Mouse (Mus musculus) midbrain, postnatal 0 days (tissue): ENCODE data around the gene Calr3. TPM values are rescaled to one million over a fixed set of nuclear protein-coding genes. Genes with fewer than 3 reads are reported as not detected.
A peak's percentile ranks its signal among the peaks of the same experiment; 100 is the strongest.

Experiments used
- ATAC-seq: fragments of 200-750 bp; cut with Nextera tagmentation; 2 replicates; pipeline ENCODE4 v1.8.0; 2017; ENCODE audit warnings: moderate number of reproducible peaks, mild to moderate bottlenecking, moderate TSS enrichment, moderate library complexity; ENCODE audit not compliant: low FRiP score
- DNase-seq: peaks from one replicate; pipeline ENCODE4 v3.0.0-alpha.2; 2015; ENCODE audit warnings: low spot score
- H3K27ac ChIP-seq: fragments of 300-500 bp; sonication (generic); 2 replicates; pipeline ENCODE4 v1.5.1; 2014; ENCODE audit warnings: low read depth, mild to moderate bottlenecking, low read length, mixed read lengths
- H3K27me3 ChIP-seq: fragments of 300-500 bp; sonication (generic); 2 replicates; pipeline ENCODE4 v1.6.1; 2014; ENCODE audit warnings: low read length, control low read depth, mixed read lengths; ENCODE audit not compliant: insufficient read depth
- H3K36me3 ChIP-seq: fragments of 300-500 bp; sonication (generic); 2 replicates; pipeline ENCODE4 v1.6.1; 2014; ENCODE audit warnings: low read length, control low read depth, mixed read lengths; ENCODE audit not compliant: insufficient read depth
- H3K4me1 ChIP-seq: fragments of 300-500 bp; sonication (generic); 2 replicates; pipeline ENCODE4 v1.6.1; 2014; ENCODE audit warnings: mild to moderate bottlenecking, control low read depth, antibody characterized with exemption, low read length, mixed read lengths; ENCODE audit not compliant: insufficient read depth
- H3K4me2 ChIP-seq: fragments of 300-500 bp; sonication (generic); 2 replicates; pipeline ENCODE4 v1.6.1; 2014; ENCODE audit warnings: low read depth, mild to moderate bottlenecking, low read length, mixed read lengths; ENCODE audit not compliant: poor library complexity, severe bottlenecking
- H3K4me3 ChIP-seq: fragments of 300-500 bp; sonication (generic); 2 replicates; pipeline ENCODE4 v1.5.1; 2014; ENCODE audit warnings: low read depth, mild to moderate bottlenecking, low read length, moderate library complexity
- H3K9ac ChIP-seq: fragments of 300-500 bp; sonication (generic); replicated peaks from 2 replicates; pipeline ENCODE4 v1.6.1; 2014; ENCODE audit warnings: mild to moderate bottlenecking, low read length, moderate library complexity, mixed read lengths; ENCODE audit not compliant: poor library complexity, severe bottlenecking
- H3K9me3 ChIP-seq: fragments of 300-500 bp; sonication (generic); 2 replicates; pipeline ENCODE4 v1.6.1; 2016; ENCODE audit warnings: low read length, control low read depth
- CTCF ChIP-seq: IDR thresholded peaks from 2 replicates; pipeline ENCODE4 v1.5.1; 2016; ENCODE audit warnings: antibody characterized with exemption, mild to moderate bottlenecking
- WGBS: fragments of 180-500 bp; shearing (Covaris S2); extraction: QIAGEN DNeasy Blood & Tissue Kit; methylation state at CpG from one replicate; pipeline ENCODE4 v1.1.7; 2014; 5-methylcytosine and 5-hydroxymethylcytosine counted together
- polyA plus RNA-seq: library from polyadenylated mRNA; unstranded; fragments of >200 nt; fragmentation: Nextera tagmentation; extraction: Ambion mirVana; gene quantifications from 2 replicates; pipeline ENCODE4 v1.2.1, GENCODE M21; 2015
- total RNA-seq: library from RNA; depleted of rRNA; stranded (reverse); fragments of >200 nt; gene quantifications from 2 replicates; pipeline ENCODE4 v1.2.3, GENCODE M21; 2014

The Calr3 gene
- total and polyA plus RNA-seq, 2 experiments from 2014 or later = 0.77 to 1.0 TPM

DNA sequence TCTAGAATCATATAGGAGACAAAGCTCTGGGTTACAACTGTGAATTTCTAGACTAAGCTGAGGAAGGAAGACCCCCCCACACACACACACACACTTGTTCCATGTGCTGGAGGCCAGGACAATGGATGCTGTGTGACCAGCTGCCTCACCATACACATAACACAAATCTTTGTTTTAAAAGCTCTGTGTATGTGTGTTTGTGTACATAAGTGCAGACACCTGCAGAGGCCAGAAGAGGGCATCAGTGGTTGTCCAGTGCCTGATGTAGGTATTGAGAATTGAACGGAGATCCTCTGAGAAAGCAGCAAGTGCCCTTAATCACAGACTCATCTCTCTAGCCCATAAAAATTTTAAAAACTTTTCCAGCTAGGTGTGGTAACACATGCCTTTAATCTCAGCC, 20.7 kb downstream of the Calr3 start:
- Histone ChIP-seq H3K4me1 (peaks cover 9% of the 10 kb centered on the region; the same call in 1 of the 2 replicates), H3K4me3 (no peak overlapping the region), H3K27me3 (no peaks in the 10 kb centered on the region), H3K9me3 (no peaks in the 10 kb centered on the region), H3K9ac (no peak overlapping the region), H3K27ac (no peak overlapping the region), H3K4me2 (no peak overlapping the region), H3K36me3 (peaks cover 3% of the 10 kb centered on the region; the same call in 1 of the 2 replicates)
- peak; percentile 58 for TF ChIP-seq CTCF
- WGBS = 53% methylated on average over 1 of the region's 1 CpGs
- ATAC-seq (no peak), DNase-seq (no peak)

DNA sequence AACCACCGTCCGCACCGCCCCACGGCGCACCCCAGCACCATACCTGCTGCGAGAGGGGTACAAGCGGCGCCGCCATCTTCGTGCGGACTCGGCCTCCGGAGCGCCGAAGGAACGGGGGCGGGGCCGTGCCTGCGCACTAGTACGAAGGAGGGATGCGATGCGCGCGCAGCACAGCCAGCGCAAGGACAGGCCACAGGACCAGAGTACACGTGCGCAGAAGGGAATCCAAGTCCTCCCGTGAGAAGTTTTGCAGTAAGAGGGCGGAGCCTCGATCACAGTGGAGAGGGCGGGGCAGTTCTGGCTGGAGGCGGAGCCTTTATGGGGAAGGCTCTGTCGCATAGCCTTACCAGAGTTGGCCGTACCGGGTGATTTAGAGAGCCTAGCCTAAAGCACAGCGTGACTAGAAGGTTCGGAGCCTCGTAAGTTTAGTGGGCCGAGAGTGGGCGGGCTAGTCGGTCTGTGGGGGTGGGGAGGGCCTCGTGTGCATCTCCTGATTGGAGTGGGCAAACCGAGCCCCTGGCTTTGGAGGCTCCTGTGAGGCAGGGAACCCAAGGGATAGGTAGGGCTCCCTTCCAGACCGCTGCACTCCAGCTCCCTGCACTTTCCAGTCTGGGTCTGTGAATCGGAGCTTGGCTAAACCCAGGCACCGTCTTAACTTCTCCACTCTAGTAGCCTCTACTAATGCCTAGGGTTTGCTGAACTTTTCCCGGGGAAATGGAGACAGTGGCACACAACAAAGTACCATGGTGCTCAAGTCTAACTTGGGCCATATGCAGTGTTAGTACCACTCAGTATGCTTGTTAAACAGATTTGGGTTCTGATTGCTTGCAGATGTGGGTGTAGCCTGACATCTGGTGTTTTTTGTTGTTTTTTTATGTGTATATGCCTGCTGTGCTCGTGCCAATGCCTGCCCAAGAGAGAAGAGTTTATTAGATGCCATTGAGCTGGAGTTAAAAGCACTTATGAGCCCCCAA, 22.0 kb downstream of the Calr3 start, which contains the start of gene Eps15l1:
Eps15l1 (minus strand) TSS at position 99 of the 974 bp plus-strand sequence.
- DNase-seq = peak; percentile 99
- peak; percentile 97 for ATAC-seq
- WGBS = under 1% methylated on average over 48 of the region's 48 CpGs
- Histone ChIP-seq H3K4me1 (peaks cover 12% of the 10 kb centered on the region), H3K4me3 (peak within 1 kb of the TSS; percentile 82), H3K4me2 (peak within 1 kb of the TSS; percentile 71), H3K27me3 (no peaks in the 10 kb centered on the region), H3K9me3 (no peaks in the 10 kb centered on the region), H3K9ac (peak within 1 kb of the TSS; percentile 91), H3K36me3 (peaks cover 3% of the 10 kb centered on the region; the same call in 1 of the 2 replicates), H3K27ac (peak within 1 kb of the TSS; percentile 89)
- no peak for TF ChIP-seq CTCF

DNA sequence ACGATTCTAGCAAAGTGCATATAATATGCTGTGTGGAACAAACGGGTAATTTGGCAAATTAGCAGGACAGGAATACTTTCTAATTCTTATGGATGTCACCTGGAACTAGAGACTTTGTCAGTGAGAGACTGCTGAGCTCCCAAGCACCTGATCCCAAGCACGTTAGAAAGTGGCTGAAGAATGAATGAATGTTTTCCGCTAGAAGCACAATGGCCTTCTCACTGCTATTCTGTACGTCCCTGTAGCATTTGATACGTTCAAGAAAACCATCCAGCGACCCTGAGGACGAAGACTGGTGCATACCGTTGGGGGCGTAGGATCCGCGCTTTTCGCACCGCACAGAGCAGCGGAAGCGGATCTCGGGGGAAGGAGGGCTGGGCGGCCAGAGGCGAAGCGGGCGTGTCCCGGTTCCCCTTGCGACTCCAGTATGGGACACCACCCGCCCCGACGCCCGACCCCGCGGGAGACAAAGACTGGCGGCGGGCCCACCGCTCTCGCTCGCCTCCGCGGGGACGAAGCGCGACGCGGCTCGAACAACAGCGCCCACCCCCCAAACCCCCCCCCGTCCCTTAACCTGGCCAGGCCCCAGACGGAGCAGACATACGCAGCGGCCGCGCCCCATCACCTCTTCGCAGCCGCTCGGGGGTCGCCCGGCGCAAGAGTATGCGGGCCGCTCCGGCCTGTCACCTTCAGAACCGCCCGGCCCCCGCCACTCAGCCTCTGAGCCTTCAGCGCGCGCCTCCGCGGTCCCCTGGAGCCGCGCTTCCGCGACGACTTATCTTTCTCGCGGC, 22.9 kb downstream of the Calr3 start:
- peak; percentile 29; the same call in 1 of the 2 replicates for TF ChIP-seq CTCF
- Histone ChIP-seq H3K9ac (peak overlapping the region; percentile 91), H3K4me3 (peak overlapping the region; percentile 82), H3K9me3 (no peaks in the 10 kb centered on the region), H3K4me1 (peaks cover 12% of the 10 kb centered on the region), H3K4me2 (peak overlapping the region; percentile 71), H3K36me3 (peaks cover 6% of the 10 kb centered on the region; the same call in 1 of the 2 replicates), H3K27me3 (no peaks in the 10 kb centered on the region), H3K27ac (peak overlapping the region; percentile 89)
- WGBS = 1% methylated on average over 59 of the region's 73 CpGs
- peak; percentile 76 for ATAC-seq
- DNase-seq = peak; percentile 30

DNA sequence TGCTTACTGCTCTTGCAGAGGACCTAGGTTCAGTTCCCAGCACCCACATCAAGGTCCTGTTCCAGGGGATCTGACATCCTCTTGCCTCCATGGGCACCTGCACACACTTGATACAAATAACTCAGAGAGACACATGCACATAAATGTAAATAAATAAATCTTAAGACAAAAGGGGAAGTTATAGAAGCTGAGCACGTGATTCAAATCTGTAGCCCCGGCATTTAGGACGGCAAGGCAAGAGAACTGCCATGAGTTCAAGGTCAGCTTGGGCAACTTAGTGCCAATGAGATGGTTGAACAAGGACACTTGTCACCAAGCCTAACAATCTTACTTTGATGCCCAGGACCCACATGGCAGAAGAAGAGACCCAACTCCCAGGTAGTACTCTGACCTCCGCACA, 25.6 kb downstream of the Calr3 start:
- 94% methylated on average over 4 of the region's 4 CpGs for WGBS
- DNase-seq (no peak), ATAC-seq (no peak)
- H3K4me3 ChIP-seq = no peak overlapping the region
- no peak overlapping the region for H3K9ac ChIP-seq
- H3K4me1 ChIP-seq = peaks cover 15% of the 10 kb centered on the region
- H3K36me3 ChIP-seq = peaks cover 9% of the 10 kb centered on the region; the same call in 1 of the 2 replicates
- H3K9me3 ChIP-seq = no peaks in the 10 kb centered on the region
- no peak overlapping the region for H3K4me2 ChIP-seq
- no peak for TF ChIP-seq CTCF
- H3K27me3 ChIP-seq = no peaks in the 10 kb centered on the region
- H3K27ac ChIP-seq = no peak overlapping the region

DNA sequence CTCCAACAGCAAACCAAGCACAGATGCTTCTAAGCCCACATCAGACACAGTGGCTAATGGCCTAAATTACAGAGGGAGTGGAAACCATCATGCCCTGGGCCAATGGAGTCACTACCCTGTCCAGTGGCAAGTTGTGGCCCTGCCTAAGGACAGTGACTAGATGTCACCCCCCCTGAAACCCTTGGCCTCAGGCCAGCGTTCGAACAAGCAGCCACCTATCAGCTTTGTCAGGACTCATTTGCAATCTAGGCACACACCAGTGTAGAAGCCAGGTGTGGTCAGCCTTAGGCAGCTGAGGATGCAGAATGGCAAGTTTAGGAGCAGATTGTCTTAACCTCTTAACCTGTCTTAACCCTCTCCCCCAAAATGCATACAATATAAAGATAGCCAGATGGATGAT, 28.4 kb downstream of the Calr3 start:
- DNase-seq = no peak
- H3K9ac ChIP-seq = no peak overlapping the region
- no peak overlapping the region for H3K4me3 ChIP-seq
- H3K4me1 ChIP-seq = peaks cover 14% of the 10 kb centered on the region
- no peak overlapping the region for H3K4me2 ChIP-seq
- peaks cover 9% of the 10 kb centered on the region; the same call in 1 of the 2 replicates for H3K36me3 ChIP-seq
- ATAC-seq = no peak
- no peak overlapping the region for H3K27ac ChIP-seq
- TF ChIP-seq CTCF = no peak
- H3K27me3 ChIP-seq = no peaks in the 10 kb centered on the region
- WGBS = 79% methylated on average over 2 of the region's 2 CpGs
- no peaks in the 10 kb centered on the region for H3K9me3 ChIP-seq
